Mouse (Mus musculus) embryonic facial prominence, embryonic 15.5 days (tissue): Measurements from ENCODE around the gene Mthfsl. TPM values are rescaled to one million over a fixed set of nuclear protein-coding genes. Genes with fewer than 3 reads are reported as not detected.
"Not testable (repeated sequence)": the region's sequence is repeated elsewhere in the genome, so short reads cannot be mapped to it uniquely, and the experiment has no call there.

Source experiments
- ATAC-seq: fragments of 200-750 bp; cut with Nextera tagmentation; 2 replicates; pipeline ENCODE4 v1.8.0; 2017; ENCODE audit warnings: low read depth, moderate TSS enrichment; ENCODE audit not compliant: insufficient number of reproducible peaks, low FRiP score, low TSS enrichment
- H3K27ac ChIP-seq: fragments of 300-500 bp; sonication (generic); replicated peaks from 2 replicates; pipeline ENCODE4 v1.5.1; 2015; ENCODE audit warnings: mild to moderate bottlenecking, inconsistent platforms
- H3K27me3 ChIP-seq: fragments of 300-500 bp; sonication (generic); 2 replicates; pipeline ENCODE4 v1.6.1; 2015; ENCODE audit warnings: inconsistent platforms
- H3K36me3 ChIP-seq: fragments of 300-500 bp; sonication (generic); 2 replicates; pipeline ENCODE4 v1.6.1; 2015; ENCODE audit warnings: mild to moderate bottlenecking, inconsistent platforms
- H3K4me1 ChIP-seq: fragments of 300-500 bp; sonication (generic); 2 replicates; pipeline ENCODE4 v1.6.1; 2015; ENCODE audit warnings: inconsistent platforms
- H3K4me2 ChIP-seq: fragments of 300-500 bp; sonication (generic); replicated peaks from 2 replicates; pipeline ENCODE4 v1.6.1; 2015; ENCODE audit warnings: mild to moderate bottlenecking, inconsistent platforms
- H3K4me3 ChIP-seq: fragments of 300-500 bp; sonication (generic); replicated peaks from 2 replicates; pipeline ENCODE4 v1.5.1; 2015; ENCODE audit warnings: mild to moderate bottlenecking, inconsistent platforms
- H3K9ac ChIP-seq: fragments of 300-500 bp; sonication (generic); 2 replicates; pipeline ENCODE4 v1.6.1; 2015; ENCODE audit warnings: inconsistent platforms
- H3K9me3 ChIP-seq: fragments of 300-500 bp; sonication (generic); replicated peaks from 2 replicates; pipeline ENCODE4 v1.6.1; 2016; ENCODE audit warnings: inconsistent platforms
- WGBS: fragments of 180-500 bp; shearing (Covaris S2); methylation state at CpG from one replicate; pipeline ENCODE4 v1.1.7; 2015; 5-methylcytosine and 5-hydroxymethylcytosine counted together
- polyA plus RNA-seq: library from polyadenylated mRNA; unstranded; fragments of >200 nt; fragmentation: Nextera tagmentation; extraction: Ambion mirVana; gene quantifications from 2 replicates; pipeline ENCODE4 v1.2.1, GENCODE M21; 2015

Gene Mthfsl
- polyA plus RNA-seq, 1 experiment from 2014 or later = 40.2 TPM

DNA sequence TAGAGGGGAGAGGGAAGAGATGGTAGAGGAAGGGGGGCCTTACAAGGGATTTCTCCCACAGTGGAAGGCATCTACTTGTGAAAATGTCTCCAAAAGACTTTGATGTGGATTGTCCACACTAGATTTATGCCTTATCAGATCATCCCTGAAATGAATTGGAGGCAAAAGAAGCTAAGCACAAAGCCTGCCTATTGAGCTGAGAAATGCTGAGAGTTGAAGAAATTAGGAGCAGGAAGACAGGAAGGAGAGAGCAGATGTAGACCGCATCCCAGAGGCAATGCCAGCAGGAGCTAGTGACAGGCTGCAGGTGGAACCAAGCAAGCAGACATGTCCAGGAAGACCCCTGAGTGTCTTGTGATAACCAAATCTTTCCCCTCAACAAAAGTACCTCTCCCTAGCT is 33.4 kb downstream of the Mthfsl start:
- not testable (repeated sequence) for H3K27me3 ChIP-seq, ATAC-seq, H3K4me1 ChIP-seq, H3K4me2 ChIP-seq, H3K36me3 ChIP-seq, H3K4me3 ChIP-seq, H3K9me3 ChIP-seq, H3K27ac ChIP-seq, H3K9ac ChIP-seq
- WGBS = 88% methylated on average over 1 of the region's 1 CpGs

DNA sequence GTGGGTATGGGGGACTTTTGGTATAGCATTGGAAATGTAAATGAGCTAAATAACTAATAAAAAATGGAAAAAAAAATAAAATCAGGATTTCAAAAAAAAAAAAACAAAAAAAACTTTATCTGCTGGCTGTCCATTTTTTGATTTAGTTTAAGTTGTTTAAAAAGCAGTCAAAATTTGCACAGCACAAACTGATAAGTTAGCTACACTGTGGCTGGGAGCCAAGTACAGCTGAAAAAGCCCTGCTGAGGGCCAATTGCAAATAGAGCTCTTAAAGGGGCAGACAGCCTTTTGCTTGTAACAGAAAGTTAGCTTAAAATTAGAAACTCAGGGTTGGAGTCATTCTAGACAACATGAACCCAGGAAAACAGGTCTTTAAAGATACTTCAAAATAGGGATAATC is 61.8 kb downstream of the Mthfsl start:
- not testable (repeated sequence) for H3K4me1 ChIP-seq, H3K9ac ChIP-seq, H3K27me3 ChIP-seq, H3K9me3 ChIP-seq, H3K36me3 ChIP-seq, H3K4me2 ChIP-seq, H3K27ac ChIP-seq, H3K4me3 ChIP-seq, ATAC-seq

DNA sequence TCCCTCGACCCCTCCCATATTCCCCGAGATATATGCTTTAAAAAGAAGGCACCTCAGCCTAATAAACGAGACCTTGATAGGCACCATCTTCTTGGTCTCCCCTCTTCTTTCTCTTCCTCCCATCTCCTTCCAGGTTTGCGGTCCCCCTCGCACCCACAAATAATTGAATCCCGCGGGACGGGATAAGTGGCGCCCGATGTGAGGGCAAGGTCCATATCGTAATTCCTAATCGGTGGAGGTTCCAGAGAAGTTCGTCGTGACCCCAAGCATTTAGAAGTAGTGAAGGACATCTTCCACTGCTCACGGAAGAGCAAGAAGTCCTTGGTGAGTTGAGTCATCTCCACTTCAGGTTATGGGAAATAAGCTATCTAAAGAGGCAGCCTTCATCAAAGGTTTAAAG is 69.4 kb downstream of the Mthfsl start:
- H3K36me3 ChIP-seq, H3K27ac ChIP-seq, H3K4me1 ChIP-seq, H3K9ac ChIP-seq, H3K27me3 ChIP-seq, H3K9me3 ChIP-seq, ATAC-seq, H3K4me2 ChIP-seq, H3K4me3 ChIP-seq: not testable (repeated sequence)
- WGBS = 92% methylated on average over 12 of the region's 15 CpGs

Other genes with a start within 250 kb of the Mthfsl start
- 83.1 and 86.0 TPM in 2 replicates for gene Syncrip, start 237.7 kb downstream of the Mthfsl start, polyA plus RNA-seq
- 12.8 and 14.1 TPM in 2 replicates for gene Zfp949, start 172.3 kb downstream of the Mthfsl start, polyA plus RNA-seq
- not detected in 2 replicates for gene Trim43a, start 139.4 kb downstream of the Mthfsl start, polyA plus RNA-seq
- not detected in 2 replicates for gene Bcl2a1d, start 11.6 kb upstream of the Mthfsl start, polyA plus RNA-seq
- 0.13 TPM in 1 of 2 replicates, not detected in the other for gene Trim43c, start 118.9 kb upstream of the Mthfsl start, polyA plus RNA-seq
- 0.63 and 0.81 TPM in 2 replicates for gene Bcl2a1a, start 236.6 kb upstream of the Mthfsl start, polyA plus RNA-seq